Mouse (Mus musculus) G1E-ER4 (cell line): Measurements from ENCODE around the gene 4931409K22Rik. TPM values are rescaled to one million over a fixed set of nuclear protein-coding genes. Genes with fewer than 3 reads are reported as not detected.

Source experiments
- GATA1 ChIP-seq: IDR thresholded peaks from one replicate; pipeline ENCODE4 v1.8.0; 2012; ENCODE audit warnings: low read length, inconsistent platforms
- polyA plus RNA-seq: library from polyadenylated mRNA; stranded (reverse); fragments of >175 nt; gene quantifications from 2 replicates; pipeline ENCODE4 v1.2.3, GENCODE M21; 2012

4931409K22Rik gene
- polyA plus RNA-seq, 1 experiment = not detected

DNA sequence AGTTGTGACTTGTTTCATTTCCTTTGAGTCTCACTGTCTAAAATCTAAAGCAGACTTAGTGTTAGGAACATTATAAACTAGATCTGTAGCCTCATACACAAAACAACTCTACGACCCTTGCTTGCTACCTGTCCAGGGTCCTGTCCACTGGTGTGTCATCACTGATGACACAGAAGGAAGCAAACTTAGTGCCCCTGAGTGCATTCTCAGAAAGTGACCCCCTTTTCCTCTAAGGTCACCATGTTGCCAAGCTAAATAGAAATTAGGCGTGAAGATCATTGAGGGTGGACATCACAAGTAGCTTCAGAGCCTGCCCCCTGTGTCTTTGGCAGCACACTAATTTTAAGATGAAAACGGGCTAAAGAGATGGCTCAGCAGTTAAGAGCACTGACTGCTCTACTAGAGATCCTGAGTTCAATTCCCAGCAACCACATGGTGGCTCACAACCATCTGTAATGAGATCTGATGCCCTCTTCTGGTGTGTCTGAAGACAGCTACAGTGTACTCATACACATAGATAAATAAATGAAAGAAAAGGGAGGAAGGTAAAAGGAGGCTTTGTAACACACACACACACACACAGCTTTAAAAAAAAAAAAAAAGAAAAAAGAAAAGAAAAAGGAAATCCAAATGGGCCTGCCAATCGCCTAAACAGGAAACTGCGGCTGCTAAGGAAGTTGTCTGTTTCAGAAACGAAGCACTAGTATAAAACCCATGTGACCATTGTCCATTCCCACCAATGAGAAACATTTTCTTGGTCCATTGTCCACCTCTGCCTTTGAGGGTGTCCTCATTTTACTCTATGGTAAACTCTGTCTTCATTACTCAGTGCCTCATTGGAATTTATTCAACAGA is 21.7 kb upstream of the 4931409K22Rik start:
- no peak for TF ChIP-seq GATA1

- no peak for TF ChIP-seq GATA1
Observed at GRCm38 (mm10) chr5:24577183-24577929, 20.7 kb upstream of the 4931409K22Rik start, which contains the start of gene Abcf2. Gene Abcf2 (minus strand): TSS chr5:24577467.

DNA sequence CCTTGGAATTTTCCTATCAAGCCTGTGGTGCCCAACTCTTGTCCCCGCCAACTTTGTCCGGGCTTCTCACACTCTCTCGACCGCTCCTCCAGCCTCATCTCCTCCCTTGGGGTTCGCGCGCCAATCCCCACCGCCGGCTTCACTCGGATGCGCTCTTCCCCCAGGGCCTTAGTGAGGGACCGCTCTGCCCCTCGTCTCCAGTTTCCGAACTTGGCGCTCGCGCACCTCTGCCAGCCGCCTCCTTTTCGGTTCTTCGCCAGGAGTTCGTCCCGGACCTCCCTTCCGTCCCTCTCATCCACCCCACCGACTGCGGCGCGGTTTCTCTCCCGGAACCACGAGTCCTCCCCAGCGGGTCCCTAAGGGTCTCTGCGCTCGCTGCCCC is 20.2 kb upstream of the 4931409K22Rik start:
- no peak for TF ChIP-seq GATA1

GRCm38 (mm10) chr5:24575948-24576347 is 19.3 kb upstream of the 4931409K22Rik start:
- TF ChIP-seq GATA1 = no peak

- no peak for TF ChIP-seq GATA1
Observed at GRCm38 (mm10) chr5:24553621-24554244, 2.9 kb downstream of the 4931409K22Rik start.

- no peak for TF ChIP-seq GATA1
Observed at GRCm38 (mm10) chr5:24551317-24551688, 5.3 kb downstream of the 4931409K22Rik start.

DNA sequence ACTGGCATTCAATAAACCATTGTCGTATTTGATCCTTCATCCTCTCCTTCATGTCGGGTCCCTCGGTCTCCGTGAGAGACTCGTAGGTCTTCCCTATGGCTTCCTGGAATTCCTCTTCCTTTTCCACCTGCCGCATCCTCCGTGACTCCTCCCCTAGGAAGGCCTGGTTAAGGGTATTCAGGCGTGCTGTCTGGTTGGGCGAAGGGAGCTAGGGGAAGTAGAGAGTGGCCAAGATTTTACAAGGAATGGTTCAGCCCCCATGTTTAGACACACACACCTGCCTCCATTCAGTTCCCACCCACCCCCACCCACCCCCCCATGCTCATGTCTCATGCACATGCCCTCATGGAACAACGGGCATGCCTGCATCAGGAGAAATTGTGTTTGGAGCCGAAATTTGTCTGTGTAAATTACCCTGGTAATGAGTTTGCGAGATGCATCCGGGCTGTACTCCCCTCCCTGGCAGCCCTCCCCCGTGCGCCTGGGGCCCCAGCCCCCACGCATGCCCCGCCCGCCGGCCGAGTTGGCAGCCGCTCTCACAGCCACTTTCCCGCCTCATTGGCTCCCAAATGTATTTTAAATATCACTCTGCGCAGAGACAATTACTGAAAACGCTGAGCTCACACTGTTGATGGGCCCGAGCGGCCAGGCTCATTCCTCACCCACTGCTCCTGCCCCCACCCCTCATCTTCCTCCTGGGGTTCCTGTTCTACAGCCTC is 5.9 kb downstream of the 4931409K22Rik start:
- no peak for TF ChIP-seq GATA1

DNA sequence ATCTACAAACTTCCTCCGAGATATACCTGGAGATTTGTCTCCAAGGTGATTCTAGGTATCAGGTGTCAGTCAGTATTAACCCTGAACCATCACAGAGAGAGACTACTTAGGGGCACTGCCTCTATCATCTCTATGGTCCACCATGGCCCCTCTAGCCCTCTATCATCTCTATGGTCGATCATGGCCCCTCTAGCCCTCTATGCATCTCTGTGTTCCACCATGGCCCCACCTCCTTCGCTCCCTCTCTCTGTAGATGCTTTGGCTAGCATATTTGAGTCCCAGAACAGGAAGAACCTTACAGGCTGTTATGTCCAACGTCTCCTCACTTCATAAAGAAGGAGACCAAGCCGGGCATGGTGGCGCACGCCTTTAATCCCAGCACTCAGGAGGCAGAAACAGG is 14.0 kb downstream of the 4931409K22Rik start:
- TF ChIP-seq GATA1 = no peak

DNA sequence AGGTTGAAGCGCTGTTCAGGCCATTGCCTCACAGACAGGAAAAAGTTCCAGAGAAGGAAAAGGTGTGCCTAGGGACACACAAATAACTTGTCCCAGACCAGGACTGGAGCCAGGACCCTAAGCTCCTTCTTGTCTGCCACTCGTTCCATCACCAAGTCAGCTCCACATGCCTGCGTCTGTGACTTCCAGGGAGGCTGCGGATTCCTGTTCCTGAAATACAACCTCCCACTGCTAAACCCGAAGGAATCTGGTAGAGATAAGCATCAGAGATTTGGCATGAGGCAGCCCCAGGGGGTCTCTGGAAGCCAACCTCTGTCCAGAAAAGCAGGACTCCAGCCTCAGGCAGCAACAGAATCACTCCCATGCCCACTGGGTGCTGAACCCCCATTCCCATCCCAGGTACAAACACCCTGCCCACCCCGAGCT is 15.5 kb downstream of the 4931409K22Rik start:
- no peak for TF ChIP-seq GATA1

GRCm38 (mm10) chr5:24540387-24541143 is 16.0 kb downstream of the 4931409K22Rik start, which contains the start of gene Asb10:
Gene Asb10 (minus strand): TSS chr5:24540978.
- TF ChIP-seq GATA1 = no peak

- no peak for TF ChIP-seq GATA1
Observed at GRCm38 (mm10) chr5:24539571-24540296, 16.9 kb downstream of the 4931409K22Rik start.

DNA sequence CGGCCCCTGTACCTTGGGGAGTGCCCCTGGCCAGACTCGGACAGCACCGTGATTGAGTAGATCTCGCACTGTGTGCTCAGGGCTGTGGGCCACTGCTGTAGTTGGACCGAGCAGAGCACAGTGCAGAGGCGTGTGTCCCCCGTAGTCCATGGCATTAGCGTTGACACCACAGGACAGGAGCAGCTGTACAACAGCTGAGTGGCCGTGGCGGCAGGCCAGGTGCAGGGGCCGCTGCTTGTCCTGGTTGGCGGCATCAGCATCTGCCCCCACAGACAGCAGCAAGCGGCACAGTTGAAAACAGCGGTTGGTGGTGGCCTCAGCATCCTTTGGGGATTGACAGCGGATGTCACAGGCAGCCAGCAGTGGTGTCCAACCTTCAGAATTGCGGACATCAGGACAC is 19.0 kb downstream of the 4931409K22Rik start:
- TF ChIP-seq GATA1 = no peak

GRCm38 (mm10) chr5:24536511-24536910 is 20.1 kb downstream of the 4931409K22Rik start:
- TF ChIP-seq GATA1 = no peak

- no peak for TF ChIP-seq GATA1
Observed at GRCm38 (mm10) chr5:24535731-24536130, 20.9 kb downstream of the 4931409K22Rik start.
